In genomic region chr2:131145536-131145935, GRCm38 (mm10) we compare ENCODE assay signal across 39 mouse cellular contexts. TPM values are rescaled to one million over a fixed set of nuclear protein-coding genes. Genes with fewer than 3 reads are reported as not detected.
"Had no signal": no experiment of that assay in that cellular context is flagged by ENCODE, and none has a peak within 500 bp of the region (broad histone marks: within the 10 kb centered on the region; RNA-seq: fewer than 3 reads in every experiment).

No protein-coding gene starts in this region.

- H3K9ac ChIP-seq: forebrain, postnatal 0 days; hindbrain, embryonic 13.5 days; hindbrain, embryonic 15.5 days; kidney, embryonic 15.5 days; limb, embryonic 13.5 days; limb, embryonic 15.5 days had no signal

- H3K27ac ChIP-seq: hindbrain, embryonic 13.5 days; hindbrain, embryonic 15.5 days; hindbrain, postnatal 0 days; kidney, postnatal 0 days; limb, embryonic 13.5 days; limb, embryonic 15.5 days had no signal

- ATAC-seq: forebrain, postnatal 0 days; hindbrain, postnatal 0 days; intestine, embryonic 16.5 days had no signal

- H3K4me1 ChIP-seq: hindbrain, embryonic 15.5 days had no signal

- H3K4me3 ChIP-seq: heart, embryonic 12.5 days; hindbrain, embryonic 13.5 days; hindbrain, embryonic 15.5 days; kidney, embryonic 15.5 days; limb, embryonic 13.5 days; limb, embryonic 15.5 days had no signal

- H3K4me2 ChIP-seq: heart, embryonic 12.5 days; hindbrain, embryonic 13.5 days; hindbrain, embryonic 15.5 days; kidney, embryonic 15.5 days; limb, embryonic 13.5 days; limb, embryonic 15.5 days had no signal

- H3K27me3 ChIP-seq: heart, embryonic 12.5 days; hindbrain, embryonic 13.5 days; hindbrain, embryonic 15.5 days; kidney, embryonic 15.5 days; limb, embryonic 13.5 days; limb, embryonic 15.5 days had no signal

- DNase-seq: forebrain, postnatal 0 days; gastrocnemius, postnatal 14 days; gastrocnemius, postnatal 36 days; heart, postnatal 10 days; heart, postnatal 36 days; kidney, adult 11 months; kidney, adult 2 months; kidney, adult 9 months; kidney, postnatal 14 days; kidney, postnatal 36 days; layer of hippocampus, adult 9-11 months; layer of hippocampus, postnatal 36 days; left cerebral cortex, postnatal 4 days had no signal

- H3K9me3 ChIP-seq: heart, embryonic 12.5 days; hindbrain, embryonic 13.5 days; hindbrain, embryonic 15.5 days; kidney, embryonic 15.5 days; limb, embryonic 13.5 days; limb, embryonic 15.5 days had no signal

RNA-seq across cellular contexts. Expression of gene Gm11037, which starts 12.2 kb away (rescaled TPM):
- total RNA-seq: forebrain, postnatal 0 days; gastrocnemius, adult 18-20 months; gastrocnemius, adult 8-10 months; gastrocnemius, postnatal 14 days; gastrocnemius, postnatal 36 days; heart, postnatal 10 days; heart, postnatal 36 days; hematopoietic stem cell, adult 5-6 weeks; hindbrain, postnatal 0 days; layer of hippocampus, adult 18-20 months; layer of hippocampus, adult 8-10 months; layer of hippocampus, postnatal 14 days; layer of hippocampus, postnatal 36 days; left cerebral cortex, adult 18-20 months; left cerebral cortex, adult 8-10 months; left cerebral cortex, postnatal 10 days; left cerebral cortex, postnatal 25 days; left cerebral cortex, postnatal 4 days; liver, adult 2 months had no signal
- polyA plus RNA-seq: forebrain, postnatal 0 days; gonadal fat pad, adult 2 months; heart, embryonic 12.5 days; heart, embryonic 14.5 days; heart, embryonic 16.5 days; hindbrain, embryonic 11.5 days; hindbrain, embryonic 13.5 days; hindbrain, embryonic 15.5 days; hindbrain, postnatal 0 days; intestine, embryonic 14.5 days; intestine, embryonic 16.5 days; kidney, adult 2 months; kidney, embryonic 15.5 days; kidney, postnatal 0 days; large intestine, adult 2 months; limb, embryonic 13.5 days; limb, embryonic 15.5 days; liver, adult 2 months had no signal
